Mouse (Mus musculus): ENCODE measurements at regions not wholly inside any gene's neighbourhood (a gene's known extent, or its start where the extent isn't known, plus 50 kb on each side); places are given as distances from the start of the nearest gene placed in this dataset.

- Histone ChIP-seq H3K4me1 (ENCODE audit: control insufficient read depth, insufficient read depth, low read length) (peaks cover 6% of the 10 kb centered on the region; the same call in 1 of the 2 replicates), H3K4me3 (ENCODE audit: insufficient read depth, low read length) (no peak overlapping the region), H3K27ac (ENCODE audit: insufficient read depth, low read depth, low read length) (no peak overlapping the region)
- TF ChIP-seq POLR2A (IDR thresholded peaks at IDR 0.05; ENCODE audit: borderline replicate concordance, low read depth, low read length) = no peak
These were observed 203.6 kb upstream of the Nabp1 start for GRCm38 (mm10) chr1:51681872-51682271.

- H3K4me1 ChIP-seq (ENCODE audit: control insufficient read depth, insufficient read depth, low read length) = peaks cover 6% of the 10 kb centered on the region; the same call in 1 of the 2 replicates
These were observed 202.5 kb upstream of the Nabp1 start for GRCm38 (mm10) chr1:51680725-51681124.

GRCm38 (mm10) chr1:51678290-51678928 is 200.2 kb upstream of the Nabp1 start:
- TF ChIP-seq CTCF (IDR thresholded peaks at IDR 0.05; ENCODE audit: low read depth, low read length) (no peak), POLR2A (IDR thresholded peaks at IDR 0.05; ENCODE audit: borderline replicate concordance, low read depth, low read length) (no peak)
- H3K27ac ChIP-seq (ENCODE audit: insufficient read depth, low read depth, low read length) = no peak overlapping the region
- H3K4me3 ChIP-seq (ENCODE audit: insufficient read depth, low read length) = no peak overlapping the region
- H3K4me1 ChIP-seq (ENCODE audit: control insufficient read depth, insufficient read depth, low read length) = peaks cover 6% of the 10 kb centered on the region; the same call in 1 of the 2 replicates

More at GRCm38 (mm10) chr1:51680725-51681124, 202.5 kb upstream of the Nabp1 start:
- TF ChIP-seq POLR2A (IDR thresholded peaks at IDR 0.05; ENCODE audit: borderline replicate concordance, low read depth, low read length) = no peak
- Histone ChIP-seq H3K4me3 (ENCODE audit: insufficient read depth, low read length) (no peak overlapping the region), H3K27ac (ENCODE audit: insufficient read depth, low read depth, low read length) (no peak overlapping the region)

GRCm38 (mm10) chr1:51677802-51678201 is 199.6 kb upstream of the Nabp1 start:
- Histone ChIP-seq H3K4me3 (ENCODE audit: insufficient read depth, low read length) (no peak overlapping the region), H3K4me1 (ENCODE audit: control insufficient read depth, insufficient read depth, low read length) (peaks cover 6% of the 10 kb centered on the region; the same call in 1 of the 2 replicates), H3K27ac (ENCODE audit: insufficient read depth, low read depth, low read length) (no peak overlapping the region)
- TF ChIP-seq CTCF (IDR thresholded peaks at IDR 0.05; ENCODE audit: low read depth, low read length) = no peak
- no peak for TF ChIP-seq POLR2A (IDR thresholded peaks at IDR 0.05; ENCODE audit: borderline replicate concordance, low read depth, low read length)

GRCm38 (mm10) chr1:51671691-51672090 is 193.5 kb upstream of the Nabp1 start:
- Histone ChIP-seq H3K4me3 (ENCODE audit: insufficient read depth, low read length) (no peak overlapping the region), H3K27ac (ENCODE audit: insufficient read depth, low read depth, low read length) (no peak overlapping the region), H3K4me1 (ENCODE audit: control insufficient read depth, insufficient read depth, low read length) (peaks cover 7% of the 10 kb centered on the region; the same call in 1 of the 2 replicates)
- TF ChIP-seq CTCF (IDR thresholded peaks at IDR 0.05; ENCODE audit: low read depth, low read length) (no peak), POLR2A (IDR thresholded peaks at IDR 0.05; ENCODE audit: borderline replicate concordance, low read depth, low read length) (no peak)

GRCm38 (mm10) chr1:51671287-51671686 is 193.1 kb upstream of the Nabp1 start:
- no peak overlapping the region for H3K27ac ChIP-seq (ENCODE audit: insufficient read depth, low read depth, low read length)
- TF ChIP-seq CTCF (IDR thresholded peaks at IDR 0.05; ENCODE audit: low read depth, low read length) (no peak), POLR2A (IDR thresholded peaks at IDR 0.05; ENCODE audit: borderline replicate concordance, low read depth, low read length) (no peak)
- H3K4me1 ChIP-seq (ENCODE audit: control insufficient read depth, insufficient read depth, low read length) = peaks cover 7% of the 10 kb centered on the region; the same call in 1 of the 2 replicates
- H3K4me3 ChIP-seq (ENCODE audit: insufficient read depth, low read length) = no peak overlapping the region

GRCm38 (mm10) chr1:51670009-51670408 is 191.8 kb upstream of the Nabp1 start:
- no peak for TF ChIP-seq CTCF (IDR thresholded peaks at IDR 0.05; ENCODE audit: low read depth, low read length)
- TF ChIP-seq POLR2A (IDR thresholded peaks at IDR 0.05; ENCODE audit: borderline replicate concordance, low read depth, low read length) = no peak
- peaks cover 7% of the 10 kb centered on the region; the same call in 1 of the 2 replicates for H3K4me1 ChIP-seq (ENCODE audit: control insufficient read depth, insufficient read depth, low read length)
- no peak overlapping the region for H3K27ac ChIP-seq (ENCODE audit: insufficient read depth, low read depth, low read length)
- H3K4me3 ChIP-seq (ENCODE audit: insufficient read depth, low read length) = no peak overlapping the region

- Histone ChIP-seq H3K27ac (ENCODE audit: insufficient read depth, low read depth, low read length) (no peak overlapping the region), H3K4me3 (ENCODE audit: insufficient read depth, low read length) (no peak overlapping the region), H3K4me1 (ENCODE audit: control insufficient read depth, insufficient read depth, low read length) (peaks cover 7% of the 10 kb centered on the region; the same call in 1 of the 2 replicates)
- TF ChIP-seq POLR2A (IDR thresholded peaks at IDR 0.05; ENCODE audit: borderline replicate concordance, low read depth, low read length) (no peak), CTCF (IDR thresholded peaks at IDR 0.05; ENCODE audit: low read depth, low read length) (no peak)
These were observed 190.7 kb upstream of the Nabp1 start for GRCm38 (mm10) chr1:51668881-51669280.

GRCm38 (mm10) chr1:51660531-51660930 is 182.3 kb upstream of the Nabp1 start:
- no peak for TF ChIP-seq POLR2A (IDR thresholded peaks at IDR 0.05; ENCODE audit: borderline replicate concordance, low read depth, low read length)
- TF ChIP-seq CTCF (IDR thresholded peaks at IDR 0.05; ENCODE audit: low read depth, low read length) = no peak
- no peak overlapping the region for H3K27ac ChIP-seq (ENCODE audit: insufficient read depth, low read depth, low read length)

GRCm38 (mm10) chr1:51657203-51657602 is 179.0 kb upstream of the Nabp1 start:
- Histone ChIP-seq H3K4me1 (ENCODE audit: control insufficient read depth, insufficient read depth, low read length) (no peaks in the 10 kb centered on the region), H3K4me3 (ENCODE audit: insufficient read depth, low read length) (no peak overlapping the region), H3K27ac (ENCODE audit: insufficient read depth, low read depth, low read length) (no peak overlapping the region)
- TF ChIP-seq POLR2A (IDR thresholded peaks at IDR 0.05; ENCODE audit: borderline replicate concordance, low read depth, low read length) (no peak), CTCF (IDR thresholded peaks at IDR 0.05; ENCODE audit: low read depth, low read length) (no peak)

More at GRCm38 (mm10) chr1:51660531-51660930, 182.3 kb upstream of the Nabp1 start:
- H3K4me3 ChIP-seq (ENCODE audit: insufficient read depth, low read length) = no peak overlapping the region
- H3K4me1 ChIP-seq (ENCODE audit: control insufficient read depth, insufficient read depth, low read length) = no peaks in the 10 kb centered on the region

Data from bone marrow macrophage, adult 2 months (primary cell).